Mouse (Mus musculus) hindbrain, embryonic 14.5 days (tissue): ENCODE data around the gene Arid3c. TPM values are rescaled to one million over a fixed set of nuclear protein-coding genes. Genes with fewer than 3 reads are reported as not detected.
"Not testable (repeated sequence)": the region's sequence is repeated elsewhere in the genome, so short reads cannot be mapped to it uniquely, and the experiment has no call there.

ENCODE experiments used
- ATAC-seq: fragments of 200-750 bp; cut with Nextera tagmentation; 2 replicates; pipeline ENCODE4 v1.8.0; 2017; ENCODE audit warnings: moderate number of reproducible peaks, mild to moderate bottlenecking, moderate TSS enrichment, moderate library complexity; ENCODE audit not compliant: low FRiP score
- DNase-seq: peaks from one replicate; pipeline ENCODE4 v3.0.0-alpha.2; 2015; ENCODE audit warnings: low spot score
- H3K27ac ChIP-seq: fragments of 300-500 bp; sonication (generic); 2 replicates; pipeline ENCODE4 v1.5.1; 2014; ENCODE audit warnings: mild to moderate bottlenecking, moderate library complexity
- H3K27me3 ChIP-seq: fragments of 300-500 bp; sonication (generic); 2 replicates; pipeline ENCODE4 v1.6.1; 2014; ENCODE audit warnings: mild to moderate bottlenecking, low read length, mixed read lengths; ENCODE audit not compliant: control insufficient read depth, insufficient read depth
- H3K36me3 ChIP-seq: fragments of 300-500 bp; sonication (generic); replicated peaks from 2 replicates; pipeline ENCODE4 v1.6.1; 2014; ENCODE audit not compliant: control insufficient read depth, insufficient read depth
- H3K4me1 ChIP-seq: fragments of 300-500 bp; sonication (generic); replicated peaks from 2 replicates; pipeline ENCODE4 v1.6.1; 2014; ENCODE audit warnings: antibody characterized with exemption, low read length, mixed read lengths; ENCODE audit not compliant: control insufficient read depth, insufficient read depth
- H3K4me2 ChIP-seq: fragments of 300-500 bp; sonication (generic); replicated peaks from 2 replicates; pipeline ENCODE4 v1.6.1; 2014; ENCODE audit warnings: mild to moderate bottlenecking, moderate library complexity
- H3K4me3 ChIP-seq: fragments of 300-500 bp; sonication (generic); replicated peaks from 2 replicates; pipeline ENCODE4 v1.5.1; 2014; ENCODE audit warnings: mild to moderate bottlenecking, low read length
- H3K9ac ChIP-seq: fragments of 300-500 bp; sonication (generic); 2 replicates; pipeline ENCODE4 v1.6.1; 2014
- H3K9me3 ChIP-seq: fragments of 300-500 bp; sonication (generic); 2 replicates; pipeline ENCODE4 v1.6.1; 2016; ENCODE audit warnings: low read length; ENCODE audit not compliant: control insufficient read depth
- WGBS: fragments of 180-500 bp; shearing (Covaris S2); extraction: QIAGEN DNeasy Blood & Tissue Kit; methylation state at CpG from one replicate; pipeline ENCODE4 v1.1.7; 2014; 5-methylcytosine and 5-hydroxymethylcytosine counted together
- polyA plus RNA-seq: library from polyadenylated mRNA; unstranded; fragments of >200 nt; fragmentation: Nextera tagmentation; extraction: Ambion mirVana; gene quantifications from 2 replicates; pipeline ENCODE4 v1.2.1, GENCODE M21; 2014

The Arid3c gene
- polyA plus RNA-seq, 1 experiment from 2014 or later, result 1.5 TPM

- H3K9me3 ChIP-seq, ATAC-seq, H3K27me3 ChIP-seq, H3K36me3 ChIP-seq, H3K9ac ChIP-seq, DNase-seq, H3K4me3 ChIP-seq, H3K4me1 ChIP-seq, H3K4me2 ChIP-seq: not testable (repeated sequence)
- WGBS, result 36% methylated on average over 1 of the region's 1 CpGs
- peak overlapping the region; percentile 38; the same call in 1 of the 2 replicates for H3K27ac ChIP-seq
Measured at GRCm38 (mm10) chr4:41688562-41688961, 42.4 kb downstream of the Arid3c start.

- H3K27ac ChIP-seq, H3K9ac ChIP-seq, DNase-seq, H3K9me3 ChIP-seq, H3K4me3 ChIP-seq, H3K27me3 ChIP-seq, H3K4me2 ChIP-seq, ATAC-seq, H3K36me3 ChIP-seq: not testable (repeated sequence)
- peaks cover 13% of the 10 kb centered on the region; the same call in 1 of the 2 replicates for H3K4me1 ChIP-seq
- WGBS, result 5% methylated on average over 9 of the region's 10 CpGs
Measured at GRCm38 (mm10) chr4:41685882-41686492, 45.0 kb downstream of the Arid3c start.

- H3K27me3 ChIP-seq, H3K9ac ChIP-seq, H3K9me3 ChIP-seq, H3K36me3 ChIP-seq, H3K4me3 ChIP-seq, H3K27ac ChIP-seq, DNase-seq: not testable (repeated sequence)
- Histone ChIP-seq H3K4me1 (peaks cover 18% of the 10 kb centered on the region), H3K4me2 (peak overlapping the region; percentile 42; the same call in 1 of the 2 replicates)
- ATAC-seq, result peak; percentile 5; the same call in 1 of the 2 replicates
- WGBS, result 0% methylated on average over 12 of the region's 14 CpGs
Measured at GRCm38 (mm10) chr4:41684931-41685453, 46.0 kb downstream of the Arid3c start.

GRCm38 (mm10) chr4:41684131-41684930, 46.6 kb downstream of the Arid3c start:
- peaks cover 25% of the 10 kb centered on the region for H3K4me1 ChIP-seq
- H3K9ac ChIP-seq, result not testable (repeated sequence)

GRCm38 (mm10) chr4:41683303-41683702, 47.6 kb downstream of the Arid3c start:
- WGBS, result 0% methylated on average over 8 of the region's 27 CpGs
- H3K27ac ChIP-seq, H3K36me3 ChIP-seq, H3K9ac ChIP-seq, H3K9me3 ChIP-seq, DNase-seq, H3K27me3 ChIP-seq: not testable (repeated sequence)
- Histone ChIP-seq H3K4me1 (peaks cover 33% of the 10 kb centered on the region), H3K4me2 (peak overlapping the region; percentile 45), H3K4me3 (0 out of 2 replicates have a peak overlapping the region, but pooled peaks have one; percentile 13)
- 0 out of 2 replicates have a peak, but pooled peaks have one; percentile 13 for ATAC-seq

More at GRCm38 (mm10) chr4:41684131-41684930, 46.6 kb downstream of the Arid3c start:
- WGBS, result 0% methylated on average over 20 of the region's 27 CpGs
- not testable (repeated sequence) for H3K36me3 ChIP-seq, DNase-seq, H3K4me3 ChIP-seq, H3K9me3 ChIP-seq, H3K27me3 ChIP-seq
- H3K4me2 ChIP-seq, result peak overlapping the region; percentile 42
- peak; percentile 16; the same call in 1 of the 2 replicates for ATAC-seq
- peak overlapping the region; percentile 76 for H3K27ac ChIP-seq

- Histone ChIP-seq H3K4me1 (peaks cover 37% of the 10 kb centered on the region), H3K4me3 (no peak overlapping the region), H3K27me3 (no peaks in the 10 kb centered on the region), H3K9ac (0 out of 2 replicates have a peak overlapping the region, but pooled peaks have one; percentile 8), H3K36me3 (no peaks in the 10 kb centered on the region), H3K4me2 (peak overlapping the region; percentile 45), H3K27ac (peak overlapping the region; percentile 68; the same call in 1 of the 2 replicates), H3K9me3 (no peaks in the 10 kb centered on the region)
- no peak for DNase-seq
- 22% methylated on average over 6 of the region's 6 CpGs for WGBS
- ATAC-seq, result no peak
Measured at GRCm38 (mm10) chr4:41682789-41683188, 48.2 kb downstream of the Arid3c start.

GRCm38 (mm10) chr4:41681947-41682346, 49.0 kb downstream of the Arid3c start:
- Histone ChIP-seq H3K27ac (no peak overlapping the region), H3K27me3 (no peaks in the 10 kb centered on the region), H3K4me3 (no peak overlapping the region), H3K4me1 (peaks cover 46% of the 10 kb centered on the region), H3K9me3 (no peaks in the 10 kb centered on the region), H3K36me3 (no peaks in the 10 kb centered on the region), H3K4me2 (no peak overlapping the region), H3K9ac (no peak overlapping the region)
- WGBS, result 57% methylated on average over 10 of the region's 10 CpGs
- no peak for DNase-seq
- no peak for ATAC-seq

- WGBS, result 65% methylated on average over 4 of the region's 4 CpGs
- H3K4me2 ChIP-seq, result no peak overlapping the region
- H3K27ac ChIP-seq, result no peak overlapping the region
- H3K4me3 ChIP-seq, result no peak overlapping the region
- no peaks in the 10 kb centered on the region for H3K27me3 ChIP-seq
- DNase-seq, result no peak
- H3K9ac ChIP-seq, result no peak overlapping the region
- no peaks in the 10 kb centered on the region for H3K9me3 ChIP-seq
- H3K36me3 ChIP-seq, result no peaks in the 10 kb centered on the region
- ATAC-seq, result no peak
- H3K4me1 ChIP-seq, result peaks cover 54% of the 10 kb centered on the region
Measured at GRCm38 (mm10) chr4:41681176-41681575, 49.8 kb downstream of the Arid3c start.

- H3K4me1 ChIP-seq, result peaks cover 67% of the 10 kb centered on the region
- peak; percentile 34; the same call in 1 of the 2 replicates for ATAC-seq
- DNase-seq, result no peak
Measured at GRCm38 (mm10) chr4:41679291-41679690, 51.7 kb downstream of the Arid3c start.

More at GRCm38 (mm10) chr4:41679291-41679690, 51.7 kb downstream of the Arid3c start:
- H3K9me3 ChIP-seq, result no peaks in the 10 kb centered on the region
- 43% methylated on average over 1 of the region's 2 CpGs for WGBS
- no peaks in the 10 kb centered on the region for H3K27me3 ChIP-seq
- no peak overlapping the region for H3K4me3 ChIP-seq
- no peak overlapping the region for H3K27ac ChIP-seq
- no peak overlapping the region for H3K9ac ChIP-seq
- H3K36me3 ChIP-seq, result no peaks in the 10 kb centered on the region
- no peak overlapping the region for H3K4me2 ChIP-seq
